Mouse (Mus musculus) heart, postnatal 0 days (tissue): ENCODE data around the gene Vcl.
A peak's percentile ranks its signal among the peaks of the same experiment; 100 is the strongest.

Source experiments
- CTCF ChIP-seq: IDR thresholded peaks from 2 replicates; pipeline ENCODE4 v1.5.1; 2016; ENCODE audit warnings: antibody characterized with exemption, control low read depth, low read depth
- EP300 ChIP-seq: IDR thresholded peaks from 2 replicates; pipeline ENCODE4 v1.6.1; 2016; ENCODE audit warnings: antibody characterized with exemption, low read depth

- TF ChIP-seq EP300, result peak; percentile 61; the same call in 1 of the 2 replicates
- no peak for TF ChIP-seq CTCF
Measured at GRCm38 (mm10) chr14:20930481-20931391, 1.5 kb downstream of the Vcl start.
